Mouse (Mus musculus) kidney, postnatal 36 days (tissue): ENCODE measurements at regions not wholly inside any gene's neighbourhood (a gene's known extent, or its start where the extent isn't known, plus 50 kb on each side); places are given as distances from the start of the nearest gene placed in this dataset.
"Not testable (repeated sequence)": the region's sequence is repeated elsewhere in the genome, so short reads cannot be mapped to it uniquely, and the experiment has no call there.

ENCODE experiments used
- DNase-seq, 2 experiments: peaks; one replicate each; pipeline ENCODE4 v3.0.0; 2021 to 2022; ENCODE audit warnings: mixed read lengths in 2 of 2

DNA sequence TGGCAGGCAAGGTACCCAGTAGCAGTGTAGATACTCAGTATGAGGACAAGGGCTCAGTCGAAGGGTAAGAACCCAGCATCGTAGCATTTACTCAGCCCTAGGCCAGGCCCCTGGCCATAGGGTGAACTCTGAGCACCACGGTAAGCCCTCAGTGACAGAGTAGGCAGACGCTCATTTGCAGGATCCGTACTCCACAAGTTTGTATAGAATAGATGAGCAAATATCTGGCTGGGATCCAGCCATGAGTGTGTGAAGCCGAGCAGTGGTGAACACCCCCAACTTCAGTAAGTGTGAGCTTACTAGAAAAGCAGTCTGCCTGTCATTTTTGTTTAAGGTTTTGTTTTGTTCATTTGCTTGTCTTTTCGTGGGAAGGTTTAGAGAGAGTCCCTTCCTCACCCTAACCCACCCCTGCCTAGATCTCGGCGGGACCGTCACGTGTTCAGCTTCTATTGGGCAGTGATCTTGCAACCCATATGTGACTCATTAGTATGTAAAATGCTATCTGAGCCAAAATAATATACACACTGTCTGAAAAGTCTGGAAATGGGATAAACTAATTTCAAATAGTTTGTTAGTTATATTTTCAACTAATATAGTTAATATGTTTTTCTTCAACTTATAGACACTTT, 76.3 kb downstream of the Gm5447 start:
- no peak for DNase-seq

DNA sequence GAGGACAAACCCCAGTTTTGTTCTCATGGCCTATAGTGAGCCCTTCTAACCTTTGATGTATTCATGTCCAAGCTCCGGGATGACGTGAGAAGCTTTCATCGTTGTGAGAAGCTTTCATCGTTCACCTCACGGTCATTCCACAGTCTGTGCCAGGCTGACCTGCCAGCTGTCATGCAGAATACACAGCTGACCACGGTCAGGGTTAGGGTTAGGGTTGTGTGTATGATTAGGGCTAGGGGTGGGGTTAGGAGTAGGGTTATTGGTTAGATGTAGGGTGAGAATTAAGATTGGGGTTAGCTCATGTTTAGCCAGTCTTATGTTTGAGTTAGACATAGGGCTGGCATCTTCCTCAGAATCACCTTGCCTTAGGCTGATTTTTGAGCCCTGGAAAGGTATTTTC, 77.6 kb downstream of the Gm5447 start:
- not testable (repeated sequence) for DNase-seq

DNA sequence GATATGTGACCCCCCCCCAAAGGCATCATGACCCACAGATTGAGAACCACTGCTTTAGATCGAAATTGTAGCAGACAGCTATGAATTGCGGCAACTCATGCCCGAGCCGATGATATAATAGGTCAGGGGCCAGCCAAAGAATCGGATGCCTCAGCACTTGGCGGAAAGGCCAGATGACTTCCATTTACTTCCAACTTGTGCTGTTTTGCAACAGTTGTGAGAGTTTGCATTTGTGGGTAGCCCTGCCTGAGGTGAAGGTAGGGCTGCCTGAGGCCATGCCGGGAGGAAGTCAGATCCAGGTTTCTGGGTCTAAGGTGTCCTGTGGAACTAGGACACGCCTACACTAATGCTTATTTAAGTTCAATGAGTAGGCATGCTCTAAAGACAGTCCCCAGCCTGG, 80.4 kb downstream of the Gm5447 start:
- DNase-seq, result no peak

DNA sequence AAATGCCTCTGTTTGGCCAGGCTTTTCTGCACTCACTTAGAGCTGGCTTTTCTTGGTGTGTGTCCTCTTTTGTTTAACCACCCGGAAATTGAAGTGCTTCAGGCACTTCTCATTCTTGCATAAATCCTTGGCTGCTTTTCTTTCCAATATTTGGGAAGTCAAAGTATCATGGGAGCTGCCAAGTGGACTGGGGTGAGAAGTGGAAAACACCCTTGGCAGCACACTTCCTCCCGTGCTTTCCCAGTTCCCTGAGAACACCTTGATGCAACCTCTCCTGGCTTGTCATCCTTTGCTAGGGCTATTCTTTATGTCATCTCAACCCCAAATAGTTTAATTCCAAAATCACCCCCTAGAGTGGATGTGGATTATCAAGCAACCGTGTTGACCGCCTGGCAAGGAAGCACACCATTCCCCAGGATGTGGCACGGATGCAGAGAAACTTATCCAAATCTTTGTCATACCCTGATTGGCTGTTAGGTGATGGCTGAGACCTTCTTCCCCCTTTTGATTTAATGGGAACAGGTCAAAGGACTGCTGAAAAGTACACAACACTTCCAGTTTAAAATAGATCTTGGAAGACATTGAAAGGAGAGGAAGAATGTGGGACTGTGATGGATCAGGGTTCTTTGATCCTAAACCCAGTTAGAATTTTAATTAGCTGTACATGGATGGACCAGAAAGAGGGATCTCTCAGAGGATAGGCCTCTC, 81.5 kb downstream of the Gm5447 start:
- DNase-seq, result no peak

DNA sequence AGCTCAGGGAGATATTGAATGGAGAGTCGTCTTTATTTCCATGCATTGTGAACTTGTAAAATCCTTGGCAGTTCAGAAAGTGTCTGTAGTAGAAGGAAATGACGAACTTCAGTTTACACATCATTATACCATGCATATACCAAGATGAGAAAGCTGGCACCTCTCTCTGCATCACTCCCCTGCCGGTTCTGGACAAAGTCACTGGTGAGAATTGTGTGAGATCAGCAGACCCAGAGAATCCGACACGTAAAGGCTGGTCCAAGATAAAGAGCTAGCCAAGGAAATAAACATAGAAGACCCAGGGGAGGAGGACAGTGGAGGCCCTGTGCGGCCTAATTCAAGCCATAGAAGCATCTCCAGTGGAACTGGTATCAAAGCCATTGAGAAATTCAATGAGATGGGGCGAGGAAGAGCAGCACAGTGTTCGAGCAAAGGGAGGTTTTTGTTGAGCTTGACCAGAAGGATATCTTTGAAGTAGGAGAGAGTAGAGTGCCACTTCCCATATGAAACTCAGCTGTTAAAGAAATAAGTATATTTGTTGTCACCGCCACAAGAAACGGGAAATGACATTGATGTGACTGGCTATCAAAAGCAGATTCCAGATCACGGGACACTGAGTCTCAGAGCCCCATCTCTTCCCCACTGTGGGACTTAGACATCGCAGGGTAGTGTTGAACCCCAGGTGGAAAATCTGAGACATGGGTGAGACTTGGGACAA, 82.3 kb downstream of the Gm5447 start:
- no peak for DNase-seq

DNA sequence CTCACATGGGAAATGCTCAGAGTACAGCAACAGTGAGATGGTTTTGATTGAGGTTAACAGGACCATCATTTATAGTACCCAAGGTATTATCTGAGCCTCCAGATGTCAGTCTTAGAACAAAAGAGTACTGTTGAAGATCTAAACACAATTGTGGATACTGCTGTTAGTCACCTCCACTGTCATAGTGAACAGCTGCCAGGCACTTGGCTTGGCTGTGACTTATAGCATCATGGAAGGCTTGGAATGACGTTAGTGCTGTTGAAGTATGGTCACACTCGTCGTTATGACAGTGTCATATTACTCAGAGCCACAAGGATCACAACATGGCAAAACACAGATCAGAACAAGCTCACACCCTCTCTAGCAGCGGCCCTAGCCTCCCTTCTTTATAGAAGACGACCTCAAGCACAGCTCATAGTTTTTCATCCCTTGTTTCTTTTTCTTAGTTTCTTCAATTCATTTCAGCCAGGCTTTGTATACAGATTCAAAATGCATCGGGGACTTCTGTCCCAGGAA, 87.0 kb downstream of the Gm5447 start:
- no peak for DNase-seq

DNA sequence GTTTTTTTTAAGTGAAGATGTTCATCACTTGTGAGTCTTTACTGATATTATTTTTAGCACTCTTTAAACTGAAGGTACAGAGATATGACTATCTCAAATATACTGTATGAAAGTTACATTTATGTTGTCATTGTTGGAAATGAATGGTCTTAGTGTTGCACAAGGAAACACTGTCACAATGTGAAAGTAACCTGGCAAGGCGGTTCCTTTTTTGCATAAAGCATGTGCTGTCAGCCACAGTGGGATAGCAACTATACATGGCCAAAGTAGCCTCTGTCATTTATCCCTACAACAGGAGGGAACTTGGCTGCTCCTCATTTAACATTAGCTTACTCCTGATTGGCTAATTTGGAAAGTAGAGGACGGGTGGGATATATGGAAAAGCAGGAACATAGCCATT, 94.3 kb downstream of the Gm5447 start:
- no peak for DNase-seq

DNA sequence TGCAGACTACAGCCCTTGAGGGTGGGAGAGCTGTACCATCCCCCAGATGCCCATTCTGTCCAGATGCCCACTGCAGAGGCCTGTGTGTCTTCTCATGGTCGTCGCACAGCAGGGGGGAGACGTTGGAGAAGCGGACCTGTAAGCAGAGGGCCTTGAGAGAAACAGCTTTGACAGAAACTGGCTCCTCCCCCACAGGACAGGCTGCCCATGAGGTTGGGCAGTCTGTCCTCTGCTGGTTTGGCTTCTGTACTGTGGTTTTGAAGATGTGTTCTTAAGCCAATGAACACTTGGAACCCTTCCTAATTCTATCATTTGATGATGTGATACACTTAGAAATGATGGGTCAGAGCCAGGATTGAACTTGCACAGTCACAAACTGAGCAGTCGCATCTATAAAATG, 102.5 kb downstream of the Gm5447 start:
- no peak for DNase-seq

DNA sequence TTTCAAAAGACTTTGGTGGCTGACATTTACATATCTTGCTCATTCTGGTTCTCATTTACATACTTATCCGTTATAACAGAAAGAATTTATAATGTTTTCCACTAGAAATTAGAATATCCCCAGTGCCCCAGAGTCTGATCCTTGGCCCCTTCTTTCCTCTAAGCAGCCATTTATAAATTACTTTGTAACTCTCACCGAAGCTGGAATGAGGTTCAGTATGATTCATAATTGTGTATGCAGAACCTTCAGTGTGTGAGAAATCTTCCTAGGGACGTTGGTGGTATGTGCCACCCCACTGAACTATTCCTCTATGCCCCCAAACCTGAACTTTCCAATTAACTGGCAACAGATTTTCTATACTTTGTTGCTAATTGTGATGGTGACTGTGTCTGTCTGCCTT, 104.7 kb downstream of the Gm5447 start:
- no peak for DNase-seq

DNA sequence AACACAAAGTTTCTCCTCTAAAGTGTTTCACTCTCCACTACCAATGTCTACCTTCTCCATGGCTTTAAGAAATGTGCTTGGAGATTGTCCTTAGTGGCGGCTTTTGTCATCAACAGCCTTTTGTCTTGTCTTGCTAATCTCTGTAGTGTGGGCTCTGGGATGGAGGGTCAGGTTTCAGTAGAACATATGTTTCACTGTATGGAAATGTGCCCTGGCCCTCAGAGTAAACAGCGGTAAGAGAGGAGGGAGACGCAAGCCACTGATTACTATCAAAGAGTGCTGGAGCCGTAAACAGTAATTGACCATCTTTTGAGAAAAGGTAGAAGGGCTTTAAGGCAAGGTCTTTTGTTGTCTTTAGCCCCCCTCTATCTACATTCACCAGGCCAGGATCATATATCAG, 106.2 kb downstream of the Gm5447 start:
- DNase-seq, result no peak

DNA sequence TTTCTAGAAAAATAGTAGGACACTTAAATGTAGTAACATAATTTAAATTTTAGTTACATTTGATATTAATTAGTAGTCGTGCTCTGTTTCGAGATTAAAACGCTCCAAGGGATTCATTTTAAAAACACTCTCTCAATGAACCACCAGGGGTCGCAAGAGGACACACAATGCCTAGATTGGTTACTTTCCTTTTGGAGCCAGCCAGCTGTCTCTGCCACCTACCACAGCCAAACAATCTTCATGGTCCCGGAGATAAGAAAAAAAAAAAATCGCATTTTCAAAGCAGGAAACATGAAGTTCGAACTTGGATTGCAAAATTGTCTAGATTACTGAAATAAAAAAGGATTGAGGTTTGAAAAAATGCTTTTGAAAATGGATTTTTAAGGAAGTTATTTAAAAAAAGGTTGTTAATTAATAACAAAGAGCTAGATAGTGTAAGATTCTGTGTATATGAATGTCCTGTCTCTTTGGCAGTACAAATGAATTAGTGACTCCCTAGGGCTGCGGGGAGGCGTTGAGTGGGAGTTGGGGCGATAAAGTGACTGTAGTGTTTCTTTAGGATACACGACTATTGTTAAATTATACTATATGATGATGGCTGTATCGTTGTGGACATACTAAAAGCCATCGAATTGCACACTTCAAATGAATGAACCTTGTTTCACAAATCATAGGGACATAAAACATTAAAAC, 108.6 kb downstream of the Gm5447 start:
- DNase-seq, result peak; percentile 79 to 80

DNA sequence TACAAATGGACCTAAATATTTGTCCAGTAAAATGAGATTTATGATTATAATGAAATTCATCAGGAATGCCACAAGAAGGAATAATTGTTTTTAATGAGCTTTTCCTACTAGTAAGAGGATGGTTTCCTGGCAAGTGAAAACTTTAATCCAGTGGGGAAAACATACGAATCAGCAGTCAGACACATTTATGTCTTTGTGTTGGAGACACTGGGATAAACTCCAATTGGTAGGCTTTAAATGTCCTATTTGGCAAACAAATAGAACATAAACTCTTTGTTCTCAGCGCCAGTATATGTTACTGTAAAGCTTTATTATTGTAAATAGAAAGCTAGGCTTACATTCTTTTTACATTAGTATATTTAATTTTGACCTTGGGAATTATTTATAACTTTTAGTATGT, 127.0 kb downstream of the Gm5447 start:
- DNase-seq, result no peak

DNA sequence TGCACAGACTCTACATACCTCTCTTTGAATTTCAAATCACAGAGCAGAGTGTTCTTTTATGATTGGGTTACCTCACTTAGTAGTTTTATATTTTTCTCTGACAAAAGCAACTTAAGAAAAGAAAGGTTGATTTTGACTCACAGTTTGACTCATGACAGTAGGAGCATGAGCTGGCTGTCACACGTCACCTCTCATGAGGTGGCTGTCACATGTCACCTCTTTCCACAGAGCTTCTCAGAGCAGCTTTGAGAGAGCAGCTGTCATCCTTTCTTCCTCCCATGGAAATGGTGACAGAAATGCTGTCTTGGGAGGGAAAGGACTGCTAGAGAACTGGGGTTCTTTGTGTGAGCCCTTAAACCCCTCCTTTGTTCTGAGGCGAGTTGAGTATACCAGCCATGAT, 133.4 kb downstream of the Gm5447 start:
- DNase-seq, result no peak

DNA sequence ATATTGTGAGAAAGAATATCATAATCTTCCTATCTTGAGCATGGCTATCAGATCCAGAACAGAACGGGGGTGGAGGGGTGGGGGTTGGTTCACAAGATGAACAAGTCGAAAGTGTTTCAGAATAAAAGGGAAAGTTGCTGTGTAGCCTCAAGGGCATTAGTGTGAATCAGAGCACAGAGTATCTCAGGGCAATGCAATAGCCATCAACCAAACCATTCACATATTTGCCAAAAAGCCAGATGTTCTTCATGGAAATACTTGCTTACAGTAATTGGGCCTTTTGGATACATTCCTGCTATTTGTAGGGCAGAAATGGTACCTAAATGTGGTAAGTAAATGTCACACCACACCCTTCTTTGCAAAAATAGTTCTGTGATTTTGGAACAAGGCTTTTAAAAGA, 135.2 kb downstream of the Gm5447 start:
- no peak for DNase-seq

DNA sequence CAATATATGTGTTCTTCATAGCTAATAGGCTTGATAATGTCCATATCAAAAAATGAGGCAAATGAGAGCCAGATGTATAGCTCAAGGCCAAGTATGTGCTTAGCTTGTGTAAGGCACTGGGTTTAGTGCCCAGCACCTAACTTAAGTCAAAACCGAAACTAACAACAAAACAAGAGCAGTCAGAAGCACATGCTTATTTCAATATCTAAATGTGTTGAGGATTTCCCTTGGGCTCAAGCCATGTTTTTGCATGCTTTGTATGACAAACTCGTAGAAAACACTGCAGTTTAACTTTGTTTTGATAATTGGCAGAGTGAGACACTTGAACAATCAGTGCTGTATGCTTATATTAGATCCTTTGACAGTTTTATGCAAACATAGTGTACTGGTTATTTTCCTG, 148.7 kb downstream of the Gm5447 start:
- no peak for DNase-seq

DNA sequence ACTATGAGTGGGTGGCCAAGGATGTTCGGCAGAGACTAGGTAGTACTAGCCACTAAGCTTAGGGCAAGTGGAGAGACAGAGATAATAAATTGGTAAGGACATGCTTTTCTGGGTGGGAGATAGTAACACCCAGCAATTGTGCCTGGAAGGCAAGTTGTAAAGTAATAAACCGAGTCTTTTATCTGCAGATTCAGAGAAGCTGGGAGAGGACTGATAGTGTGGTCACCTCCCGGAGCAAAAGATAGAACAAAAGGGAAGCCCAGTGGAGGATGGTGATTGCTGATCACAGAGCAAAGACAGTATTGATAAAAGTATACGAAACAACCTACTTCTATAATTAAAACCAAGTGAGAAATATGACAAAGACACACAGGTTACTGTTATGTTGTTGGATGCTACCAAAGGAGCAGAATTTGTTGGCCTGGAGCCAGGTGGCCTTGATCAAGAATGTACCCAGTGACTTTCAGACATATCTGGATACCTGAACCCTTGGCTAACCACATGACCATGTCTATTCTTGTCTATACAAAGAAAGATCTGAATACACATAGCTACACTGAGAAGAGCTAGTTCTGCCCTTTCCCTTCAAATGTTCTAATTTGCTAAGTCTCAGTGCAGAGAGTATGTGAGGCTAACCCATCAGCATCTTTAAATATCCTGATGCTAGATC, 150.7 kb downstream of the Gm5447 start:
- DNase-seq, result no peak

DNA sequence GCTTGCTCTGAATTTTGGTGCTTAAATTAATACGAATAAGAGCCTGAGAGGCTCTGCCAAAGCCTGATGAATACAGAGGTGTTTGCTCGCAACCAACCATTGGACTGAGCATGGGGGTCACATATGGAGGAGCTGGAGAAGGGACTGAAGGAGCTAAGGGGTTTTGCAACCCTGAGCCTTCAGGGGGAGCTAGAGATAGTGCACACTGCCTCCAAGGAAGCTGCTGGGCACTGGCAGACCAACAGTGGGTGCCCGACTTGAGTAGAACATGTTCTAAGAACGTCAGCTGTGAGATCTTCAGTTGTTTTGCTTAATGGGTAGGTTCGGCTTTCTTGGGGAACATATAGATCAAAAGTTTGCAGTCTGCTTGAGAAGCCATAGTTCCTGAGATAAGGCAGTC, 158.5 kb downstream of the Gm5447 start:
- peak in 1 of 2 experiments; percentile 31 for DNase-seq

DNA sequence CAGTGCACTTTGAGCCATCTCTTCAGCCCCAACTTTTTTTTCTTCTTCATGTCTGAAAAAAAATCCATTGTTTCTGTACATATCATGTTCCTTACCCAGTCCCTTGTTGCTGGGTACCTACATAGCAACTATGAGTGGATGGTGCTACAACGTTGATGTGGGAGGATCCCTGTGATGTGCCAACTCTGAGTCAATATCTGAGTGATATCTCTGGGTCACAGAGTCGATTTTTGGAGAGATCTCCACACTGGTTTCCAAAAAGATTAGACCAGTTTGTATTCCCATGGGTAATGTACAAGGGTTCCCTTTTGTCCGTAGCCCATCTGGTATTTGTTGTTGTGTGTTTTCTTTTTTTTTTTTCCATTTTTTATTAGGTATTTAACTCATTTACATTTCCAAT, 165.7 kb downstream of the Gm5447 start:
- no peak for DNase-seq

DNA sequence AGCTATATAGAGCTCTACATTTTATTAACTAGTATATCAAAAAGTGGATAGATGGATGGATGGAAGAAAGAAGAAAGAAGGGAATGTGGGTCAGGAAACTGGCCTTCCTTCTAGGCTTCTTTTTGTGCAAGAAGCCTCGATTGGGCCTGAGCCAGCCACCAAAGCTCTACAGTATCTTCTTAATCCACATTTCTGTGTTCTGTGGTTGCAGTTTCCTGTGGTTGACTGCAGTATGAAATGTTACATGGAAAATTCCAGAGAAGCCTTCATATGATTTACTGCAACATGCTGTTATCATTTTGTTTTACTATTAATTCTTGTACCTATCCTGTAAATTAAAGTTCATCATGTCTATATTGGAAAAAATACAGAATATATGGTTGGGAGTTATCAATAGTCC, 173.3 kb downstream of the Gm5447 start:
- DNase-seq, result no peak

DNA sequence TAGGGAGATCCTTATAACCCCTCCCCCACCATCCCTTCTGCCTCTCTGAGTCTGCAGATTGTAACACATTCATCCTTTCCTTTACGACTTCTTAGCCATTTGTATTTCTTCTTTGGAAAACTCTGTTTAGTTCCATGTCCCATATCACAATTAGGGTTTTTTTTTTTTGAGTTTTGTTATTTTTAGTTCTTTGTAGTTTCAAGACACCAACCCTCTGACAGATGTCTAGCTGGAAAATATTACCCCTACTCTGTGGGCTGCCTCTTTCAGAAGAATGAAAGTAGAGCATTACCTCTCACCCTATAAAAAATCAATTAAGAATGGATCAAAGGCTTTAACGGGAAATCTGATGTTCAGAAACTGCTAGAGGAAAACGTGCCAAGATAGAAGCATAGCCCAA, 180.1 kb downstream of the Gm5447 start:
- DNase-seq, result no peak

DNA sequence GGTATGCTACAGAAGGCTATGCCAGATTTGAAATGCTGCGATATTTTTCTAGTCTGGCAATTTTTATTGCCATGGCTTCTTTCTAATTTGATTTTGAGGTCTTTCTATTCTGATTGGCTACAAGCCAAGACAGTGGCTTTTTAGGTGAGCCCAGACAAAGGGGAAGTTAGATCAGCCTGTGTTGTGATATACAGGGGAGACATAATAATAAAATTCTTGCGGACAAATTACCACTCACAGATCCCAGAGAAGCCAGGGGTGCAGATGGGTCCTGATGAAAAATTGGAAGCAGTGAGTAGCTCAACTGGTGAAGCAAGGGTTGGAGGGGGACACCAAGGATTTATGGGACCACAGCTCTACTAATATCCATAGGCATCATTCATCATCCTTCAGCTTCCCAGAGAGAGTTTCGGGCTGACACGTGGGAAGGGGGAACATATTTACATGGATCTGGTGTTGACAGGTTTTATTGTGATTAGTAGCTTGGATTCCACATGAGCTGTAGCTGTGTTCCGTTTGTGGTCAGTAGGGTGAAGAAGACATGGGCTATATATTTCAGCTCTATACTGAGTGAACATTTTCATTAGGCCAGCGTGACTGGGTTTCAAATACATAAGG, 190.0 kb downstream of the Gm5447 start:
- no peak for DNase-seq

DNA sequence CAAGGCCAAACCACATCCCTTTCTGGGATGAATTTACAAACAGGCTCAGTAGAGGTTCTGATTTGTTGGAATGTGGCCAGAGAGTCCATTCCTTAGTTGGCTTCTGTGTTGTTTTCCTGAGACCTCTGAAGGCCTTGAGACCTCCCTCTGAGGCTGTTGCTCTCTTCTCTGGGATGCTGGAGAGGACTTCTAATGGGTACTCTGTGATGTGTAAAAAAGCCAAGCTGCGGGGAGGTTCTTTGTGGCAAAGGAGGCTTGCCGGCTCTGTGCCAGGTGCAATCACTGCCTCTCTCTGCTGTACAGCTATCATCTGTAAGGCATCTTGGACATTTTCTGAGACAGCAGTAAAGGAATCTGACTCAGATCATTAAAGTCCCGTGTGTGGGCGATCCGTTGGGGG, 192.3 kb downstream of the Gm5447 start:
- no peak for DNase-seq
